Mouse (Mus musculus): ENCODE data around the gene Hoxa11. TPM values are rescaled to one million over a fixed set of nuclear protein-coding genes. Genes with fewer than 3 reads are reported as not detected.

Hoxa11 gene
- polyA plus RNA-seq, 2 experiments, result not detected

GRCm38 (mm10) chr6:52223939-52224760, 21.5 kb downstream of the Hoxa11 start:
- Histone ChIP-seq H3K4me1 (replicated peaks; ENCODE audit: control insufficient read depth in 2 of 2, insufficient read depth in 2 of 2, low read length in 1 of 2) (no peaks in the 10 kb centered on the region), H3K36me3 (replicated peaks; ENCODE audit: control insufficient read depth, insufficient read depth, low read depth) (no peaks in the 10 kb centered on the region), H3K9ac (replicated peaks) (no peak overlapping the region), H3K9me3 (ENCODE audit: control insufficient read depth, low read length) (no peaks in the 10 kb centered on the region), H3K4me2 (ENCODE audit: low read depth) (no peak overlapping the region), H3K27me3 (ENCODE audit: control insufficient read depth, insufficient read depth, low read length) (peaks cover 98% of the 10 kb centered on the region), H3K27ac (no peak overlapping the region), H3K4me3 (ENCODE audit: insufficient read depth in 1 of 2, low read depth in 2 of 2, low read length in 2 of 2) (no peak overlapping the region)
- DNase-seq (ENCODE audit: low read depth in 3 of 3, low spot score in 3 of 3) (no peak), ATAC-seq (ENCODE audit: insufficient read depth) (no peak)
- TF ChIP-seq EP300 (IDR thresholded peaks at IDR 0.05; ENCODE audit: low read depth) (no peak), CTCF (IDR thresholded peaks at IDR 0.05; ENCODE audit: low read depth) (no peak)
- 3% methylated on average over 24 of the region's 24 CpGs for WGBS (ENCODE audit: insufficient replicate concordance)

DNA sequence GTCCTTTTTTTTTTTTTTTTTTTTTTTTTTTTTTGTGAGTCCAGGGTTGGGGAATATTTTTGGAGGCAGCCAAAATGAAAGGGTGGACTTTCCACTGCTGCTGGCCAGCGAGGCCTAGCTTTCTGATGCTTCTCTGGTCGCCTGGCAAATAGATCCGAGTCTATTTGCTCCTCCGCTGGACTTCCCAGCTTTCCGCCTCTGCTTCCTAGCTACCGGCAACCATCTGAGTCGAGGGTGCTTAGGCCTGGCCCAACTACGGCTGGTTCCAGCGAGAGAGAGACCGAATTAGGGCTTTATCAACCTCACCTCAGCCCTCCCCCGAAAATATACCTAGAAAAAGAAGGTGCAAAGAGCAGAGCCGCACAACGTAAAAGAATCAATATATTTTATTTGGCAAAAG, 22.9 kb downstream of the Hoxa11 start:
- H3K9ac ChIP-seq (replicated peaks), result no peak overlapping the region
- ATAC-seq (ENCODE audit: insufficient read depth) (no peak), DNase-seq (ENCODE audit: low read depth in 3 of 3, low spot score in 3 of 3) (no peak)
- WGBS (ENCODE audit: insufficient replicate concordance), result 23% methylated on average over 13 of the region's 13 CpGs
- no peak overlapping the region for H3K4me2 ChIP-seq (ENCODE audit: low read depth)
- H3K36me3 ChIP-seq (replicated peaks; ENCODE audit: control insufficient read depth, insufficient read depth, low read depth), result no peaks in the 10 kb centered on the region
- TF ChIP-seq EP300 (IDR thresholded peaks at IDR 0.05; ENCODE audit: low read depth), result no peak
- no peak for TF ChIP-seq CTCF (IDR thresholded peaks at IDR 0.05; ENCODE audit: low read depth)
- H3K4me3 ChIP-seq (ENCODE audit: insufficient read depth in 1 of 2, low read depth in 2 of 2, low read length in 2 of 2), result no peak overlapping the region
- no peaks in the 10 kb centered on the region for H3K9me3 ChIP-seq (ENCODE audit: control insufficient read depth, low read length)
- no peak overlapping the region for H3K27ac ChIP-seq
- peaks cover 100% of the 10 kb centered on the region for H3K27me3 ChIP-seq (ENCODE audit: control insufficient read depth, insufficient read depth, low read length)
- H3K4me1 ChIP-seq (replicated peaks; ENCODE audit: control insufficient read depth in 2 of 2, insufficient read depth in 2 of 2, low read length in 1 of 2), result no peaks in the 10 kb centered on the region

DNA sequence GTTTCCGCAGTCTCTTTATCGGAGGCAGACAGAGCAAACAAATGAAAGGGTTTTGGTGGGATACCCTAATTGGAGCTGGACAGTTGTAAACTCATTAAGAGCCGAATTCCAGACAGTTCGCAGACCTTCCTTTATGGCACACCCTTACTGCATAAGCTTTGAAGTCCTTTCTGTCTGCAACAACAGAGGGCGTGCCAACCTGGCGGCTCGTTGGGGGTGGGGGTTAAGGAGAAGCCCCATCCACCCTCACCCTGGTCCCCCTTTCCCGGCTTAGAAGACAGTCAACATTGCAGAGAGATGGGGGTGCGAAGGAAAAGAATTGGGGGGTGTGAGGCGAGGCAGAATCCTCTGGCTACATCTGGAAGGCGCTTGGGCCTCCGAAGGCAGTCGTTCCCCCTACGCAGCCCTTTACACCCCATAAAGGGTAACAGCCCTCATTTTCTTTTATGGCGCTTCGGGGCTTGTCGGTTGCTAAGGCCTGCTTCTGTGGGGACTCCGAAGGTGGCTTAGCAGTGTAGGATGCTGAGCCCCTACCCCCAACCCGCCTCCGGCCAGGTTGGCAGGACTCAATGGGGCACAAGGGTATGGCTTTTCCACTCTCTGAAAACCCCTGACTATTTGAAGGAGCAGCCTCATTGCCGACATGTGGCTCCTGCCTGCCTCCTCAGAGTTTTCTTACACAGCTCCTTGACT, 23.5 kb downstream of the Hoxa11 start:
- Histone ChIP-seq H3K36me3 (replicated peaks; ENCODE audit: control insufficient read depth, insufficient read depth, low read depth) (no peaks in the 10 kb centered on the region), H3K4me3 (ENCODE audit: insufficient read depth in 1 of 2, low read depth in 2 of 2, low read length in 2 of 2) (peak overlapping the region in 1 of 2 experiments; percentile 49; a peak in 2 of 4 replicates), H3K27ac (no peak overlapping the region), H3K27me3 (ENCODE audit: control insufficient read depth, insufficient read depth, low read length) (peaks cover 100% of the 10 kb centered on the region), H3K9me3 (ENCODE audit: control insufficient read depth, low read length) (no peaks in the 10 kb centered on the region), H3K4me1 (replicated peaks; ENCODE audit: control insufficient read depth in 2 of 2, insufficient read depth in 2 of 2, low read length in 1 of 2) (no peaks in the 10 kb centered on the region), H3K9ac (replicated peaks) (no peak overlapping the region), H3K4me2 (ENCODE audit: low read depth) (peak overlapping the region; percentile 69)
- ATAC-seq (ENCODE audit: insufficient read depth), result no peak
- WGBS (ENCODE audit: insufficient replicate concordance), result 11% methylated on average over 21 of the region's 21 CpGs
- DNase-seq (ENCODE audit: low read depth in 3 of 3, low spot score in 3 of 3), result no peak
- TF ChIP-seq EP300 (IDR thresholded peaks at IDR 0.05; ENCODE audit: low read depth), result no peak
- no peak for TF ChIP-seq CTCF (IDR thresholded peaks at IDR 0.05; ENCODE audit: low read depth)

DNA sequence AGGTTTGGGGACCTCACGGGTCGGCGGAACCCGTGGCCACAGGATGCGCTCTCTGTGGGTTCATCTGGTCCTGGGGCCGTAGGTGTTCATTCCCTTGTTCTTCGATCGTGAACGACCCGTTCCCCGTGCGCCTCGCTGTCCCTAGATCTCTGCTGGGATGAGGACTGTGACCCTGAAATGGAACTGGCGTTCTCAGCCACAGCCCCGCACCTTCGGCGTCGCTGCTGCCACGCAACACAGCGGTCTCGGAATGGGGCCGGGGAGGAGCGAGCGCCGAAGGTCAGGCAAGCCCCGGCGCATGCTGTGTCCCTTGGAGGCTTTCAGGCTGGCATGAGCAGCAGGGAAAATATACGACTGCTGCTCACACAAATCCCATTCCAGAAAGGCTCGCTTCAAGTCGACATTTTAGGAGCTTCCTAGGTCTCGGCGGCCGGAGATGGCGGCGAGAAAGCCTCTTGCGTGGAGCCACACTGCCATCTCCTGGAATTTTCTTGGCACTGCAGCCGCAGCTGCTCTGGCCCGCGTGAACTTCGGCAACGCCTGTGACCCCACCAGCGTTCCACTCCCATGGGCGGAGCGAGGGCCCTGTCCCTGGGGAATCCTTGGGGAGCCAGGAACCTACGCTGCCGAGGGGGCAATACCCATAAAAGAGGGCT, 24.1 kb downstream of the Hoxa11 start, which contains the start of gene Hoxa7:
Gene Hoxa7, minus strand, starts transcription at position 518 of the 656 bp plus-strand sequence.
- H3K36me3 ChIP-seq (replicated peaks; ENCODE audit: control insufficient read depth, insufficient read depth, low read depth), result no peaks in the 10 kb centered on the region
- H3K9ac ChIP-seq (replicated peaks), result no peak within 1 kb of the TSS
- peaks cover 100% of the 10 kb centered on the region for H3K27me3 ChIP-seq (ENCODE audit: control insufficient read depth, insufficient read depth, low read length)
- H3K4me1 ChIP-seq (replicated peaks; ENCODE audit: control insufficient read depth in 2 of 2, insufficient read depth in 2 of 2, low read length in 1 of 2), result no peaks in the 10 kb centered on the region
- H3K4me2 ChIP-seq (ENCODE audit: low read depth), result peak within 1 kb of the TSS; percentile 69
- H3K4me3 ChIP-seq (ENCODE audit: insufficient read depth in 1 of 2, low read depth in 2 of 2, low read length in 2 of 2), result peak within 1 kb of the TSS; percentile 49 to 51
- peak in 2 of 3 experiments; percentile 26 for DNase-seq (ENCODE audit: low read depth in 3 of 3, low spot score in 3 of 3)
- no peak for ATAC-seq (ENCODE audit: insufficient read depth)
- WGBS (ENCODE audit: insufficient replicate concordance), result 1% methylated on average over 46 of the region's 46 CpGs
- H3K9me3 ChIP-seq (ENCODE audit: control insufficient read depth, low read length), result no peaks in the 10 kb centered on the region
- TF ChIP-seq CTCF (IDR thresholded peaks at IDR 0.05; ENCODE audit: low read depth), result peak; percentile 91
- TF ChIP-seq EP300 (IDR thresholded peaks at IDR 0.05; ENCODE audit: low read depth), result no peak
- no peak within 1 kb of the TSS for H3K27ac ChIP-seq

All from liver, embryonic 14.5 days (tissue).